24 mouse cellular contexts compared by ENCODE assay signal in genomic region chr3:119524510-119525123, GRCm38 (mm10).
A peak's percentile ranks its signal among the peaks of the same experiment; 100 is the strongest.
DNase-seq lines count a peak whose midpoint lies in the region; ATAC-seq lines count a peak whose summit lies in the region.
"Had no signal": no experiment of that assay in that cellular context is flagged by ENCODE, and none has a peak within 500 bp of the region (broad histone marks: within the 10 kb centered on the region; RNA-seq: fewer than 3 reads in every experiment).

No protein-coding gene starts in this region.

- H3K27me3 ChIP-seq in forebrain, embryonic 12.5 days, result no peaks in the 10 kb centered on the region
- no peaks in the 10 kb centered on the region for H3K27me3 ChIP-seq in forebrain, embryonic 10.5 days (ENCODE audit: poor library complexity, severe bottlenecking)
- H3K27me3 ChIP-seq in neural tube, embryonic 13.5 days, result no peaks in the 10 kb centered on the region
- H3K27me3 ChIP-seq in hindbrain, embryonic 13.5 days, result peaks cover 7% of the 10 kb centered on the region; the same call in 1 of the 2 replicates
- H3K27me3 ChIP-seq: embryonic facial prominence, embryonic 12.5 days; lung, embryonic 15.5 days had no signal

- H3K4me3 ChIP-seq in forebrain, embryonic 12.5 days (replicated peaks), result no peak overlapping the region
- H3K4me3 ChIP-seq in forebrain, embryonic 10.5 days, result no peak overlapping the region
- no peak overlapping the region for H3K4me3 ChIP-seq in neural tube, embryonic 13.5 days
- no peak overlapping the region for H3K4me3 ChIP-seq in hindbrain, embryonic 13.5 days
- H3K4me3 ChIP-seq: embryonic facial prominence, embryonic 12.5 days; heart, embryonic 10.5 days; left cerebral cortex, adult 2 months; lung, embryonic 15.5 days; myocyte had no signal

- H3K36me3 ChIP-seq in forebrain, embryonic 12.5 days (replicated peaks), result no peaks in the 10 kb centered on the region
- H3K36me3 ChIP-seq in forebrain, embryonic 10.5 days (replicated peaks), result no peaks in the 10 kb centered on the region
- no peaks in the 10 kb centered on the region for H3K36me3 ChIP-seq in neural tube, embryonic 13.5 days
- H3K36me3 ChIP-seq in hindbrain, embryonic 13.5 days, result no peaks in the 10 kb centered on the region
- H3K36me3 ChIP-seq: embryonic facial prominence, embryonic 12.5 days; heart, embryonic 10.5 days; lung, embryonic 15.5 days had no signal

- H3K9me3 ChIP-seq in forebrain, embryonic 12.5 days, result no peaks in the 10 kb centered on the region
- no peaks in the 10 kb centered on the region for H3K9me3 ChIP-seq in forebrain, embryonic 10.5 days
- H3K9me3 ChIP-seq in neural tube, embryonic 13.5 days, result no peaks in the 10 kb centered on the region
- H3K9me3 ChIP-seq in hindbrain, embryonic 13.5 days, result no peaks in the 10 kb centered on the region
- H3K9me3 ChIP-seq: embryonic facial prominence, embryonic 12.5 days; heart, embryonic 10.5 days; lung, embryonic 15.5 days had no signal

- 48% methylated on average over 10 of the region's 10 CpGs for WGBS in forebrain, embryonic 12.5 days
- 84% methylated on average over 10 of the region's 10 CpGs for WGBS in forebrain, embryonic 10.5 days
- 50% methylated on average over 10 of the region's 10 CpGs for WGBS in neural tube, embryonic 13.5 days
- WGBS in hindbrain, embryonic 13.5 days, result 42% methylated on average over 10 of the region's 10 CpGs

- no peak overlapping the region for H3K27ac ChIP-seq in forebrain, embryonic 12.5 days
- no peak overlapping the region for H3K27ac ChIP-seq in forebrain, embryonic 10.5 days
- H3K27ac ChIP-seq in neural tube, embryonic 13.5 days (replicated peaks), result no peak overlapping the region
- H3K27ac ChIP-seq in hindbrain, embryonic 13.5 days, result no peak overlapping the region
- H3K27ac ChIP-seq: embryonic facial prominence, embryonic 12.5 days; heart, embryonic 10.5 days; kidney, postnatal 0 days; left cerebral cortex, adult 2 months; liver, embryonic 14.5 days; lung, embryonic 15.5 days had no signal

- H3K4me2 ChIP-seq in forebrain, embryonic 12.5 days, result no peak overlapping the region
- no peak overlapping the region for H3K4me2 ChIP-seq in neural tube, embryonic 13.5 days
- H3K4me2 ChIP-seq in hindbrain, embryonic 13.5 days, result no peak overlapping the region
- H3K4me2 ChIP-seq: embryonic facial prominence, embryonic 12.5 days; lung, embryonic 15.5 days had no signal

- DNase-seq in forebrain, embryonic 10.5 days (ENCODE audit: extremely low spot score, low spot score), result no peak
- DNase-seq in neural tube, embryonic 10.5 days (ENCODE audit: extremely low spot score, low spot score), result no peak
- no peak for DNase-seq in ovary, postnatal 36 days (ENCODE audit: low spot score)
- DNase-seq in layer of hippocampus, postnatal 25 days (ENCODE audit: extremely low spot score in 1 of 2, low spot score in 1 of 2), result no peak
- DNase-seq: adrenal gland, postnatal 25 days; cerebellum, adult 11 months; heart, postnatal 4 days; kidney, adult 2 months; layer of hippocampus, adult 9-11 months; lung, postnatal 4 days; thymus, adult 2 months; thymus, postnatal 4 days had no signal

- H3K9ac ChIP-seq in forebrain, embryonic 12.5 days, result no peak overlapping the region
- H3K9ac ChIP-seq in neural tube, embryonic 13.5 days, result no peak overlapping the region
- no peak overlapping the region for H3K9ac ChIP-seq in hindbrain, embryonic 13.5 days
- H3K9ac ChIP-seq: embryonic facial prominence, embryonic 12.5 days; liver, embryonic 14.5 days; lung, embryonic 15.5 days had no signal

- 0 out of 2 replicates have a peak, but pooled peaks cover 3% of the 10 kb centered on the region for H3K4me1 ChIP-seq in forebrain, embryonic 12.5 days
- peaks cover 17% of the 10 kb centered on the region for H3K4me1 ChIP-seq in forebrain, embryonic 10.5 days
- no peaks in the 10 kb centered on the region for H3K4me1 ChIP-seq in neural tube, embryonic 13.5 days (replicated peaks)
- H3K4me1 ChIP-seq in hindbrain, embryonic 13.5 days (replicated peaks), result no peaks in the 10 kb centered on the region; the same call in 1 of the 2 replicates
- H3K4me1 ChIP-seq: embryonic facial prominence, embryonic 12.5 days; heart, embryonic 10.5 days; lung, embryonic 15.5 days had no signal

- peak; percentile 64; the same call in 1 of the 2 replicates for ATAC-seq in forebrain, embryonic 12.5 days (ENCODE audit: low FRiP score)
- ATAC-seq in neural tube, embryonic 13.5 days (ENCODE audit: low read depth), result peak; percentile 27; the same call in 1 of the 2 replicates
- peak; percentile 66; the same call in 1 of the 2 replicates for ATAC-seq in hindbrain, embryonic 13.5 days (ENCODE audit: low FRiP score)
- ATAC-seq: CD4-positive, CD25-positive, alpha-beta regulatory T cell, adult 4 months; midbrain, embryonic 16.5 days had no signal
